Mouse (Mus musculus) adrenal gland, postnatal 4 days (tissue): ENCODE measurements around the gene C77080. TPM values are rescaled to one million over a fixed set of nuclear protein-coding genes. Genes with fewer than 3 reads are reported as not detected.

ENCODE experiments used
- DNase-seq, 2 experiments: peaks; one replicate each; pipeline ENCODE4 v3.0.0; 2021 to 2022; ENCODE audit warnings: low spot score in 2 of 2, mixed read lengths in 2 of 2
- long read RNA-seq, 2 experiments: library from polyadenylated mRNA; stranded (forward); transcript quantifications; one replicate each; pipeline ENCODE4 v2.0.0; 2021
- total RNA-seq, 2 experiments: library from RNA; stranded (reverse); gene quantifications; 2 replicates each; pipeline ENCODE4 v1.2.3; 2021

C77080 gene
- total RNA-seq, result 10 to 100 TPM; 15.7 to 21.0 TPM
- long read RNA-seq, experiment 1, partial matches to known transcripts, result 7 of 17 reads
- long read RNA-seq, experiment 1, other reads (novel, unspliced or antisense), result 10 of 17 reads
- long read RNA-seq, experiment 2, partial matches to known transcripts, result 14 of 29 reads
- long read RNA-seq, experiment 2, other reads (novel, unspliced or antisense), result 15 of 29 reads

- DNase-seq, result no peak
These were observed at the start of gene C77080 for GRCm38 (mm10) chr4:129261196-129261595. Gene C77080, minus strand, starts transcription at chr4:129261404.

GRCm38 (mm10) chr4:129307936-129308335 is 46.7 kb upstream of the C77080 start:
- DNase-seq, result no peak

GRCm38 (mm10) chr4:129304306-129304705 is 43.1 kb upstream of the C77080 start:
- DNase-seq, result no peak

GRCm38 (mm10) chr4:129303816-129304215 is 42.6 kb upstream of the C77080 start:
- DNase-seq, result no peak

GRCm38 (mm10) chr4:129303401-129303800 is 42.2 kb upstream of the C77080 start:
- DNase-seq, result no peak

GRCm38 (mm10) chr4:129299121-129299520 is 37.9 kb upstream of the C77080 start:
- no peak for DNase-seq

GRCm38 (mm10) chr4:129297724-129298123 is 36.5 kb upstream of the C77080 start:
- no peak for DNase-seq

- DNase-seq, result no peak
These were observed 34.9 kb upstream of the C77080 start for GRCm38 (mm10) chr4:129296066-129296465.

GRCm38 (mm10) chr4:129295188-129295587 is 34.0 kb upstream of the C77080 start:
- DNase-seq, result no peak

GRCm38 (mm10) chr4:129293702-129294101 is 32.5 kb upstream of the C77080 start:
- DNase-seq, result no peak

- no peak for DNase-seq
These were observed 31.6 kb upstream of the C77080 start for GRCm38 (mm10) chr4:129292831-129293230.

GRCm38 (mm10) chr4:129289671-129290070 is 28.5 kb upstream of the C77080 start:
- DNase-seq, result no peak

- DNase-seq, result no peak
These were observed 26.9 kb upstream of the C77080 start for GRCm38 (mm10) chr4:129288067-129288466.

GRCm38 (mm10) chr4:129287472-129287981 is 26.3 kb upstream of the C77080 start, which contains the start of gene Sync:
Gene Sync, plus strand, starts transcription at chr4:129287617.
- DNase-seq, result no peak

GRCm38 (mm10) chr4:129286683-129287471 is 25.7 kb upstream of the C77080 start:
- DNase-seq, result no peak

GRCm38 (mm10) chr4:129286001-129286682 is 24.9 kb upstream of the C77080 start:
- DNase-seq, result no peak

GRCm38 (mm10) chr4:129284685-129285084 is 23.5 kb upstream of the C77080 start:
- no peak for DNase-seq

GRCm38 (mm10) chr4:129283226-129283625 is 22.0 kb upstream of the C77080 start:
- DNase-seq, result no peak

GRCm38 (mm10) chr4:129282786-129283185 is 21.6 kb upstream of the C77080 start:
- DNase-seq, result no peak

- DNase-seq, result peak; percentile 94 to 98
These were observed 15.3 kb upstream of the C77080 start for GRCm38 (mm10) chr4:129276453-129276865.

GRCm38 (mm10) chr4:129272756-129273046 is 11.5 kb upstream of the C77080 start:
- DNase-seq, result no peak
